Mouse (Mus musculus) induced T-regulatory cell, adult 2 months (primary cell): ENCODE measurements around the gene Galnt2.

ENCODE experiments used
- DNase-seq: peaks from one replicate; pipeline ENCODE4 v3.0.0-alpha.2; 2012; ENCODE audit warnings: low read depth

Galnt2 gene

DNA sequence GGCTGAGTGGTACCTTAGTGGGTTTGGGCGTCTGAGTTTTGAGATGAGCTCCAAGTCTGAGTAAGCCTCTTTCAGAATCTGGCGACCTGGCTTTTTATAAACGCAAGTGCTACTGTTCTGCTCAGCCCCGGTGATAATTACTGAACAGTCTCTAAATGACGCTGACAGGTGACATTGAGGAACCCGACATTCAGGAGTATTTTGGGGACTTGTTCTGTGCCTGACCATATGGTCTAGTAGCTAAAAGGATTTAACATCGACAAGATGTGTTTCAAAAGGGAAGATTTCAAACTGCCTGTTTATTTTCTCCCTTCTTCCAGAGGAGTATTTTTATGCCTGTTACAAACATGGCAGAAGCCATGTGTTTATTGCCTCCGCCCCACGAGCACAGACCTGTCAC lies 61.8 kb downstream of the Galnt2 start:
- DNase-seq: no peak

DNA sequence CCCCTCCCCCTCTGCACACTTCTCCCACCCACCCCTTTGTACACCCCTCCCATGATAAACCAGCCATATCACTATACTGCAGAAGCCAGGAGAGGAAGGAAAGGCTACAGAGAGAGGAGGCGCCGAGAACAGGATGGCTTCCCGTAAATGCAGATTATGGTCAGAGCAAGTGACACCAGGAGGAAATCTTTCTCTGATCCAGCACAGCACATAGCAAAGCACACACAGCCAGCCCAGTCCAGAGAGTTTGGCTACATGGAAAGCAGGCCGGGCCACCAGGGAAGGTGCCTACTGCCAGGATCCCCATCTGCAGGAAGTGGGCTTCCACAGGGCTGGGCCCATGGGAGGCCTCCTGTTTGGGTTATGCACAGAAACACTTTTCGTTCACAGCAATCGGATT lies 63.2 kb downstream of the Galnt2 start:
- no peak for DNase-seq

DNA sequence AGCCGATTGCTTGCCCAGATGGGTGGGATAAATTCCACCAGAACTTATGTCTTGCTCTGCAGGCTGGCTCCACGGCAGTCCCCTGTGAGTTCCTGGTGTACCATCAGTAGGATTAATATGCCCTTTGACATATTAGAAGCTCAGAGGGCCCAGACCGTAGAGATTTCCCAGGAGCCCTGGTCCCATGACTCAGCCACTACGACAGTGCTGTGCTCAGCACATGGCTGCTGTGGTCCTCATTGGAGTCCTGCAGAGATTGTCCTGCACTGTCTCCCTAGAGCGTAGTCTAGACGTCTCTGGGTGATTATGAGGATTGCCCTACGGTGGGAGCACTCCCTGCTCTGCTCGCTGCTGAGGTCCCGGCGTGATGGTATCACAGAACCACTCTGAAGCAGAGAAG lies 63.7 kb downstream of the Galnt2 start:
- DNase-seq: no peak

DNA sequence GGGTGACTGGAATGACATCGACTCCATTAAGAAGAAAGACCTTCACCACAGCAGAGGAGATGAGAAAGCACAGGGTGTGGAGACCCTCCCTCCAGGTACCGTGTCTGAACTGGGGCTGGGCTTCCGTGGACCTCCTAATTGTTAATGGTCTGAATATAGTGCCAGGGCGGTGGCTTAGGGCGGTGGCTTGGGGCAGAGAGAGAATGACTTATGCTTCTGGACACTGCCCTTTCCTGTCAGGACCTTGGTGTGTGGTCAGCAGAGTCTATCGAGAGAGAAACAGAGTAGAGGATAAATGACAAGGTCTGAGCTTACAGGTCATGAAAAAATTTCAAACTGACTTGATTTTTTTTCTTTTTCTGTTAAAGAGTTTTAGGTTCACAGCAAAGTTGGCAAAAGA lies 64.2 kb downstream of the Galnt2 start:
- DNase-seq: no peak

DNA sequence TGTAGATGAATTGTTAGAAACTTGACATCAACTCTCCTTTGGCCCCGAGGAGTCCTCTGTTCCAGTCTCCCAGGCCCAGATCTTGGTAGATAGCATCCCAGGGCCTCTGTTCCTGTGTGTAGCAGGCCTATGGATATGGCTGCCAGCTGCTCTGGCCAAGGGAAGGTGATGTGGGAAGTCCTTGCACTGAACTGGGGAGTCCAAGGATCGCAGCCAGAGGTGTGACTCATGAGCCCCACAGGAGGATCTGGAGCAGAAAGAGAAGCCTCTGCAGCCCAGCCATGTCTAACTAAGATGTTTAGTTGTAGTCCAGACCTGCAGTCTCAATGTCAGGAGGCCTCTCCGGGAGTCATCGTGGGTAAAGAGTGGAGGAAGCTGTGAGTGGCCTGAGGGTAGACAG lies 70.3 kb downstream of the Galnt2 start:
- no peak for DNase-seq

DNA sequence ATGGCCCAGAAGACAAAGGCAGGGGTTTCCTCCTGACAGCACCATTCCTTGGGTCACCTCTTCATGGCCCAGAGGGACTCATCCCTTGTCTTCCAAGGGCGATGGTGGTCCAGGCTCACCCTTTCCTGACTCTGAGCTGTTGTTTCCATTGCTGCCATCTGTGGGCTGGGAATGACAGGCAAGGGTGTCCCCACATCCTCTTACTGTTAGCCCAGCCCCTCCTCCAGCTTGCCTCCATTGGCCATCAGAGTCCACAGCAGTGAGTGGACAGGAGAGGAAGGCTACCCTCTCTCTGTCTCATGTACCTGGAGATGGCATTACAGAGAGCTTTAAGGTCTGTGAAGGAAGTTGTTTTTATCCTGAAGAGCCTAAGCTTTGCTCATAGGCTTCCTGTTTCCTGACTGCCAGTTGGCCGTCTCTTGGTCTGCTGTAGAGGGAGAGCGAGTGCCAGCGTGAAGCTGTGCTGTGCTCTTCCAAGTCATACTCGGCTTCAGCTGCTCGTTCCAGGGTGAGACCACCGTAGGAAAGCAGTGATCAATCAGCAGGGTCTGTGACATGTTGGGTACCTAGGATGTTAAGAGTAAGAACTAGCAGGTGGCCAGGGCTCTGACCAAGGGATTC lies 70.9 kb downstream of the Galnt2 start:
- DNase-seq: no peak

DNA sequence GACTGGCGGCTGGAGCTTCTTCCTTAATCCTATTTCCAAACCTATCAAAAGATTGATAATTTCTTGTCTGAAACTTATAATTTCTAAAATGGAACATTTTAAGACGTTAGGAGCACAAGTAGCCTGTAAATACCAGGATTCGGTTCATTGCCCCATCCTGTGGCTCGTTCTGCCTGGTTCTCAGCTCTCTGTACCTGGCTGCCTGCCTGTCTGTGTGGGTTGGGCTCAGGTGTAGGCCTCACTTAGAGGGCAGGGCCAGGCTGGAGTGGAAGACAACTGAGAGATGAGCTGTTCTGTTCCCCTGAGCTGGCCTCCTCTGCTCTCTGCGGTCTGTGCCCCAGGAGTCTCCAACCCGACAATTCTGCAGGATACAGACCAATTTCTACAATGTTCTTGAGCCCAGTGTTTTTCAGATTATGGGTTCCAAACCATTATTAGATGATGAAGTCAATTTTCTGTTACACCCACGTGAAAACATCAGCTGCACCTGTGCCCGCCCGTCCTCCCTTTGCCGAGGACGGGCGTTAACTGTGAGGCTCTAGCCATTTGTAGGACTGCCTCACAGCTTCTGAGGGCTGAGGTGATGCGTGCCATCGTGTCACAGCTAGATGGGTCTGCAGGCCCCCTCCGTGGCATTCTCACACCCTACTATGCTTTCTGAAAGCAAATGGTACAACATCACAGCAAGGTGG lies 72.2 kb downstream of the Galnt2 start:
- DNase-seq: no peak

DNA sequence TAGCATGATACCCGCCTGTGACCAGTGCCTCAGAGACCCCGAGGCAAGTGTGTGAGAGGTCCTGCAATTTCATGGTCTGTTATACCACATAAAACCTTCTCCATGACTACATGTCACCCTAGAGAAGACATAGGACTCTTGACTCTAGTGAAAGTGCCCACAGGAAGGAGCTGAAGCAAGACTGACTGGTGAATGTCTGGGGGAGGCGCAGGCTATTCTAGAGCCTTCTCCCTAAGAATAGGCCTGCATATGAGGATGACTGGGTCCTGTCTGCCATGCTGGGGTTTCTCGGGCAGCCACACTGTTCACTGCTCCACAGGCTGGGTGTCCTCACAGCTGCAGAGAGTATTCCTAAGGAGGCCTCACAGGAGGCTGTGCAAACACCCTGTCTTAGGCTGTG lies 73.0 kb downstream of the Galnt2 start:
- no peak for DNase-seq

DNA sequence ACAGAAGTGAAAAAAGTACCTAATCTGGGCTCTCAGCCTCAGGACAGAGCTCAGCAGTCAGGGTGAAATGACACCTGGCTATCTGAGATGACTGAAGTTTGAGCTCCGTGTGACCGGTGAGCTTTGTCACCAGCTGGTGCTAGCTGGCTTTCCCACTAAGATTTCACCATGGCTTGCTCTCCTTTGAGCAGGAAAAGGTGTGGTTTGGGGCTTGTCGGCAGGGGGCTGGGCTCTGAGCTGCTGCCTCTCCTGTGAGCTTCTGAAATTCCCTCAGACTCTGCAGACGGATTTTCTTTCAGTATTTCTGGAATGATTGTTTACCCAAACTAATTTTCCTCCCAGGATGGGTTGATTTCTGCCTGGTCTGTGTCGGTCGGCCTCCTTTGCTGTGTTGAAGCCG lies 75.4 kb downstream of the Galnt2 start:
- DNase-seq: no peak

DNA sequence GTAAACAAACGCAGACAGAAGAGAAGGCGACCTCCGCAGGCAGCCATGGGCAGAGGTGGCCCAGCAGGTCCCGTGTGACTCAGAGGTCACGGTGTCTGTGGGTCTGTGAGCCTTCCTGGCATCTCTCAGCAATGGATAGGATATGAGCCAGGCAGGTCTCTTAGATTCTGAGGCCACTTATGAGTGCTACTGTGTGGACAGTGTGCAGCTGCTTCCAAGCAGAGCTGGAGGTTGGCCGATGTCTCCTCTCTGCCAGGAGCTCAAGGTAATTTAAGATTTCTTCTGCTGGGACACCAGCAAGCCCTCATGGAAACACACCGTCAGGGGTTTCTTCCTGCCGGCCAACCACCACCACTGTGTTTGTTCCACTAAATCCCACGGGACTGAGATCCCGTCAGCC lies 76.5 kb downstream of the Galnt2 start:
- no peak for DNase-seq

DNA sequence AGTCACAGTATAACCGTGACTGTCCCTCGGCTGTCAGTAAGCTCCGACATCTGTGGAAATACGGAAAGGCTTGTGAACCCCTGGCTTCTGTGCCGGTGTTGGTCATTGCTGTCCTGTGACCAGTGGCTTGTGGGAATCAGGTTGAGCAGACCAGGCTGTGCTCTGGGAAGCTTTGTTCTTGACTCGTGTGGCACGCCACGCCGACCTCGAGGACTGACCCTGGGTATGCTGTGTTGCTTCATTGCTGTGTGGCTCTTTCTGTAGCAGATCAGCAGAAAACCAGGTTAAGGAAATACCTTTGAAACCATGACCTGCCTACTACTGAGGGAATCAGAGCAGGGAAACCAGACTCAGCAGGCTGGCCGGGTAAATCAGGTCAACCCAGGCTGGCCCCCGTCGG lies 79.3 kb downstream of the Galnt2 start:
- no peak for DNase-seq

DNA sequence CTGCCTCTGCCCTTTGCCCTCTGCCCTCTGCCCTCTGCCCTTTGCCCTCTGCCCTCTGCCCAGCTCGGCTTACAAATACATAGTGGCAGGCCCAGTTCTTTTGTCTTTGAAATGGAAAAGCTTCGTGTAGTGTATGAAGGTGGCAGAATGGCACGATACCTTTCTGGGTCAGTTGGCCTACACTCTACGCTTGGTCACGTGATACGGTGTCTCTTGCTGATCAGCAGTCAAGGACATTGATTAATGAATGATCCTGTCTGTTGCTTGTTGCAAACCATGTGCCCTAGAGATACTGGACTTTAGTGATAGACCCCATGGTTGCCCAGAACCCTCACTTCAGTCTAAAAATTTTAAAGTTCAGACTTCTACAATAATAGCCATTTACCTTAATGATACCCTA lies 79.9 kb downstream of the Galnt2 start:
- no peak for DNase-seq

DNA sequence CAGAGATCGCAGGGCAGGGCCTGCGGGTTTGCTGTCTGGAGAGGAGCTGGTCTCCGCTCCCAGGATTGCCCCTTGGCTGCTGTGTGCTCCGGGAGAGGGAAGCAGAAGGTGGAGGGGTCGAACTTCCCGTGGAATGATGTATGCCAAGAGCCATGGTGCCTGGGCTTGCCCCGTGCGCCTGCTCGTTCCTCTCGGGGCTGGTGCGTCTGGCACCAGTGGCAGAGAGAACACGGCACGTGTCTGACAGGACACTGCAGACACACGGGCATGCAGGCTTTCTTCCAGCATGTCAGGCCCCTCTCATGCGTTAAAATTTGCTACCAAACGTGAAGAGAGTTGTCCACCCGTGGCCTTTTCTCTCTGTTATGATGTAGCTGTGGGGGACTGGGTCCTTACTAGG lies 80.5 kb downstream of the Galnt2 start:
- DNase-seq: no peak

DNA sequence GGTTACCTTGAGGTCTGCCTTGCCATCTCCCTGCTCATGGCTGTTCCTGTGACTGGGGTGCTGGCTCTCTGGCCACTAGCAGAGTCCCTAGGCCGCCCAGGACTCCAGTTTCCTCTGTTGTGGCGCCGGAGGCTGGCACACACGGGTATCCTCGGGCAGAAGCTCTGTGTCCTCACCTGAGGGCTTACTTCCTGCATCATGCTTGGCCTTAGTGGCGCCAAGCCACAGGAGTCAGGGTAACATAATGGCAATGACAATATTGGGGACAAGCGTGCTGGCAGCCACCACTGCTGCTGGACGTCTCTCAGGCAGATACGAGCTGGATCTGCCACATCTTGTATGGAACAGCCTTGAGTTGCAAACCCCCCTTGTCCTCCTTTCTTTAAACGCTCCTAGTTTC lies 81.0 kb downstream of the Galnt2 start:
- DNase-seq: no peak

DNA sequence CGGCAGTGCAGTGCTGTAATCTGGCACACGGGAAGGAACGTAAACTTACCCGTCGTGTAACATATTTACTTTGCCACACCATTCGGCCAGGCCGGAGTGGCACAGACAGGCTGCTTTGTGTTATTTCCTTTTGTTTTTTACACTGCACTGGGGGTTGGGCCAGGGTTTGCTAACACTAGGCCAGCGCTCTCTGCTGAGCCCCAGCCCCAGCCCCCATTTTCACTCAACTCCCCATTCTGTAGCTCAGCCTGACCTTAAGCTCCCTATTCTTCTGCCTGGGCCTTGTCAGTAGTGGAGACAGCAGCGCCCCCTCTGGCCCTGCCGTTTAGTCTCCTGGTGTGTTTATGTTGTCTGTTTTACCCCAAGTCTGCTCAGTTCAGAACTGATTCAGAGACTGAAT lies 83.6 kb downstream of the Galnt2 start:
- DNase-seq: peak; percentile 59

DNA sequence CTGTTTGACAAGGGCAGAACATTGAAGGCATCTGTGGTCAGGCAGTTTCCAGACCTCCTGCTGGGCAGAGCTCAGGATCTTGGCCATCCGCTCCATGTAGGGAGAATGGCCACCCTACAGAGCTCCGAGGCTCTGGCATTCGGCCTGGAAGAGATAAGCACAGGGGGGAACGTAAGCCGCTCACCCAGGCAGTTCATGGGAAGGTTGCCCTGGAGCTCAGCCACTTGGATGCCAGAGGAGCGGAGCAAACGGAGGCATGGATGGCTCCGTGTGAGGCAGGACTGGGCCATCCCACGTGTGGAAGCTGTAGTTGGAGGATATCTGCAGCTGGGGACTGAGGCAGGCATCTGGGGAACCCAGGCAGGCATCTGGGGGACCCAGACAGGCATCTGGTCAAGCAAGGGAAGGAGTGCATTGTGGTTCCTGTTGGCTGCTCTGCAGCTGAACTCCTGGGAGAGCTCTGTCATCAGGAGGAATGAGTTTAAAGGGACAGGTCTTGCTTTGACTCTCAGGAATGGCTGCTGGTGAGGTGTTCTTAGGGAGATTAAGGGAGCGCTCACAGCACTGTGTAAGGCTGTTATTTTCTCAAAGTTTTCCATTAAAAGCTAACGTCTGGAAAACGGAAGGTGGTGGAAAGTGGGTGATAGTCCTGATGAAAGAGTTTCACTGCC lies 85.4 kb downstream of the Galnt2 start:
- peak; percentile 24 for DNase-seq

DNA sequence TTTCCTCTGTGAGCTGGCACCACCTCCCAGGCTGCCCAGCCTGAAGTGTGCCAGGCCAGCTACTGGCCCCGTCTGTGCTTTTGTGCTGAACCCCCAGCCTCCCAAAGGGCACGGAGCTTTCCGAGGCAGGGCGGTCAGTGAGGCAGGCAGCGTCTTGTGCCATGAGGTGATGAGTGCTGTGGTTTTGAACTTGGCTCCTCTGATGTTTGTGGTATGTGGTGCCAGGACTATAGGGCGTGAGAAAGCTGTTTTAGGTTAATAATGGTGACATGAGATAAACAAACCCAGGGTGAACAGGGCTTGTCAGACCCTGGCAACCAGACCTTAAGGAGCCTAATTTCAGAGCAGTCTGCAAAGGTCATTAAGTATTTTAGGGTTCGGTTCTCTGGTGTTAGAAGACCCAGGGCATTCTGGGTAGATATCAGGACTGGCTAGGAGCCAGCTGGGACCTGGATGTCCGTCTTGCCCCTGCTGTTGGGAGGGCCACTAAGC lies 86.0 kb downstream of the Galnt2 start:
- DNase-seq: peak; percentile 69

DNA sequence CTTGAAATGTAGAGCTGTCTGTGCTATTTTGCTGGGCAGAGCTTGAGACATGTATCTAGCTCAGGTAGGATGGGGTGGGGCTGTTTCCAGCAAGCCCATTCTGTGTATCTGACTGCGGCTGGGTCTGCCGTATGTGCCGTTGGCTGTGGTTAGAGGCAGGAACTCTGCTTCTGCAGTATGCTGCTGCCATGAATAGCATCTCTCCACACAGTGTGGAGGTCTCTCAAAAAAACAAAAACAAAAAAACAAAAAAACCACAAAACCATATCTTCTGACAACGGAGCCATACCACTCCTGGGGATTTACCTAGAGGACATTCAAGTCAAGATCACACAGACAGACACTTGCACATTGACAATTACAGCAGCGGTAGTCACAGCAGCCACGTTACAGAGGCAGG lies 86.6 kb downstream of the Galnt2 start:
- peak; percentile 83 for DNase-seq

DNA sequence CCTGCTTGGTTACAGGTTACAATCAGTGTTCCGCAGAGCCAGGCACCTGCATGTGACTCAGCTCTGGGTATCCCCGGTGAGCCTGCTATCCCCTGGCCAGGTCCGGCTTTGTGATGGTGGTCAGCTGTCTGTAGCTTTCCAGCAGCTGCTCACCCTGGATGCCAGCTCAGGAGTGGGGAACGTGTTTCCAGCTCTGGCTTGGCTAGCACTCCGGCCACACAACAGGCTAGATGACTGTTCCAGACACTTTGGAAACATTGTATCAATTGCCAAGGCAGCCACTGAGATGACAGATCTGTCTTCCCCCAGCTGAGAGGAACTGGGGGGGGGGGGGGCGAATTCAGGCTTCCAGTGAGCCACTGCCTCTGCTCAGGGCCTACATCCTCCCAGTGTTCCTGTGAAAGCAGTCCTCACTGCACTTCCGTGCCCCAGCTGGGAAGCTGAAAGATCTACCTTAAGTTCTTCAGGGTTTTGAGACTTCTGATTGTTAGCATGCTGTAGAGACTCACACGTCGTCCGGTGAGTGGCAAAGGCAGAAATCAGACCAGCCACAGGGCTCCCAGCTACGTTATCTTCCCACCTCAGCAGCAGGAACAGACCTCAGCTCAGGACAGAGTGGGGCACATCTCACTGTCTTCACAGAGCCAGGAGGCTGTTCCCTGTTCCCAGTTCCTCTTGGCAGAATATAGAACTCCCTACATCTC lies 87.6 kb downstream of the Galnt2 start:
- peak; percentile 46 for DNase-seq

DNA sequence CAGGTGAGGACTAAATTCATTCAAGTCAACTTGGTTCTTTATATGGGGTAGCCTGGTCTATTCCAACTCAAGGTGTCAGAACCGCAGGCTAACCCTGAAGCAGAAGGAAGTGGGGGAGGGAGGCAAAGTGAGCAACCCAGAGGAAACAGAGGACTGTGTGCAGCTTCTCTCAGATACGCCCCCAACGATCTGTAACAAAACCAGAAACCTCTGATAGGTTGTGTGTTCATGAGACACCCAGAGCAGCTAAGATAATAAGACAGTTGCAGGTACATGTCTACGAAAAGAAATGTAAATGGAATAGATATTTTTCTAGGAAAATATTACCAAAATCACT lies 88.1 kb downstream of the Galnt2 start:
- DNase-seq: peak; percentile 69

DNA sequence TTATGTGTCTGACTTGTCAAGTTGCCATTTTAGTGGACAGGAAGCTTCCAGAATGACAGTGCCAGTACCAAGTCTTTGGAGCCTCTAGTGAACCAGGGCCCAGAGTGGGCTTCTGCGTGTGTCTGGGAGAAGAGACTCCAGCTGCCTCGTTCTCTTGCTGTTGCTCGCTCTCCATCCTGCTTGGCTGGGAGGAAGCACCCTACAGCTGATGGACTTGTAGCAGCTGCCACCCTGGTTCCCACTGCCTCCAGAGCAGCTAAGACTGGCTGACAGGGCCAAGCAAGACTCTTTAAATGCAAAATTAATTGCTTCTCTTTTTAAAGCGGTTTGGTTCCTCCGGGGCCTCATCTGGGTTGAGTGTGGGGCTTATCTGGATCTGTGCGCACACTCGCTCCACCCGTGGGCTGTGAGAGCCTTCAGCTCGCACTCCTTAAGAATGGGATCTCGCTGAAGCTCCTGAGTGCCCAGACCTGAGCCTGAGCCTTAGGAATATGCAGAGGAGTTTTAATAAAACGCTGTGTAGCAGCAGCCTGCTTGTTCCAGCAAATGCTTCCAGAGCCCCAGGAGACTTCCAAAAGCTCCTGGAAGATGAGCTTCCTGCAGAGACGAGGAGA lies 90.1 kb downstream of the Galnt2 start:
- no peak for DNase-seq

DNA sequence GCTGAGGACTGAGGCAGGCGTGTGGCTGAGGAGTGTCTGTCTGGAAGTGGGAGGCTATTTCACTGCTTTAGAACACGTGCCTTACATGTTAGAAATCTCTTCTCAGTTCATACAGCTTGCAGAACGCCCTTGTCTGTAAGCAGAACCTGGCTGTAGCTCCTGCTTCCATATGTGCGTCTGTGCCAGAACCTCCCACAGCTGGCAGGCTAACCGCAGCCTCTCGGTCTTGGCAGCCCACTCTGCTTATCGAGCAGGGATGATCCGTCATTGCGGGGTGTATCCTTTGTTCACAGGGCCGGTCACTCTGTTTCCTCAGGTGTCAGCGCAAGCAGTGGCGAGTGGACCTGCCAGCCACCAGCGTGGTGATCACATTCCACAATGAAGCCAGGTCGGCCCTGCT lies 92.2 kb downstream of the Galnt2 start:
- DNase-seq: no peak

DNA sequence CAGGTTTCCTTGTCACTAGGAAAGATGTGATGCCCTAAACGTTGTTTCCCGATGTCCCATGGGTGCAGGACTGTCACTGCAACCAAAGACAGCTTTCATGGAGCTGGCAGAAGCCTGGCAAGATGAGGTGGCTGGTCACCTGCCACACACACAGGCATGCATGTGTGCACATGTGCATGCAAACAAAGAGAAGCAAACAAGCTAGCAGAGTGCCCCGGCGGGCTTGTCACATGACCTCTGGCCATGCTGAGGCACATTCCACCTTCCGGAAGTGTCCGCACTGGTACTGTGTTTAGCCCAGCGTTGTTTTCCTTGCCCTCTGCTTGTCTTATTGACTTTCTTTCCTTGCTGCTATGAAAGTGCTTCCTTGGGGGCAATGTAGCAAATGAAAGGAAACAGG lies 97.1 kb downstream of the Galnt2 start:
- no peak for DNase-seq
